Mouse (Mus musculus) frontal cortex, postnatal 25 days (tissue): ENCODE data around the gene Frem1.

Experiments
- DNase-seq, 2 experiments: peaks; one replicate each; pipeline ENCODE4 v3.0.0; 2022; ENCODE audit warnings: low spot score in 2 of 2

The Frem1 gene

GRCm38 (mm10) chr4:82872121-82872520 is 180.0 kb downstream of the Frem1 start:
- DNase-seq: no peak

DNA sequence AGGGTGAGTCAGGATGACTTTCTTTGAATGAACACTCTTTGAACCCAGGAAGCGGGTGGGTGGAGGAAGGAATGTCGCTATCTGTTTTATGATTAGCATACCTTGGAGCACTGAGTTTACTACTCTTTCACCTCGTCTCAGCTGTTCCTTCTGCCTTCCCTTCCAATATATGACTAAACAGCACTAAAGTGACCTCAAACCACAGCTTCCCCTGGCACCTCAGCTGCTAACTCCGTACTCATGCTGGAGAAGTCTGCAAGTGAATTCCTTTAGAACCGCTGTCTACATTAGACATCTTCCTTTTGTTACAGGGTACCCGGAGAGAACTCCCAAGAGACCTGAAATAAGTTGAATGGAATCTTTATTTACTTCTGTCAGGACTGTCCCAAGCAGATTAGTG is 181.2 kb downstream of the Frem1 start:
- DNase-seq: no peak

DNA sequence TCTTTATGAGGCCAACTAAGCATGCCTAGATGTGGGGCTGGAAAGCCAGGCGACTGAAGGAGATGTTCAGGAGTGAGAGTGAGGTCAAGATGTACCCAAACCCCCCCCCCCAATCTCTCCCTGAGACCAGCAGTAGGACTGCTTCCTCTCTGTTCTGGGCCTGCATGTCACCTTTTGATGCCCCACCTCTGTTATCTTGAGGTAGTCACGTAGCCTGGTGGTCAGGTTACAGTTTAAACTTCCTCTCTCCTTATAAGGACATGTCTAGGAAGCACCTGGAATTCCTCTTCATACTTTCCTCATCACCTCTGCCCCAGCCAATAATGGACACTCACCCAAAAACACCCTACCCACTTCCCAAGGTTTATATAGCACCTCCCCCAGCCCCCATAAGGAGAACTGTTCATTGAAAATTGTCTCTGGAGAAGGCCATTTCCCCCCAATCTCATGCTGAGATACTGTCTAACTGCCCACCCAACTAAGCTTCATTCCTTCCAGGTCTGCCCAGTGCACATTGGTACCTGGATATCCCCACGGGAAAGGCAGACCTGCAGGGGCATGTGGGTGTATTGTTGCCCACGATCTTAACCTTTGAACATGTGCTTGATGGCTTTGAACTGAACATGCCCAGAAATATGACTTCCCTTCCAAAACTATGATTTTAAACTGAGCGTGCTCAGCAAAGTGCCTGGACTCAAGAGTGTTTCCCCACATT is 184.3 kb downstream of the Frem1 start:
- DNase-seq: no peak

GRCm38 (mm10) chr4:82867111-82867510 is 185.0 kb downstream of the Frem1 start:
- no peak for DNase-seq

GRCm38 (mm10) chr4:82864974-82865699 is 187.0 kb downstream of the Frem1 start:
- DNase-seq: no peak

GRCm38 (mm10) chr4:82863316-82863715 is 188.8 kb downstream of the Frem1 start:
- DNase-seq: no peak

DNA sequence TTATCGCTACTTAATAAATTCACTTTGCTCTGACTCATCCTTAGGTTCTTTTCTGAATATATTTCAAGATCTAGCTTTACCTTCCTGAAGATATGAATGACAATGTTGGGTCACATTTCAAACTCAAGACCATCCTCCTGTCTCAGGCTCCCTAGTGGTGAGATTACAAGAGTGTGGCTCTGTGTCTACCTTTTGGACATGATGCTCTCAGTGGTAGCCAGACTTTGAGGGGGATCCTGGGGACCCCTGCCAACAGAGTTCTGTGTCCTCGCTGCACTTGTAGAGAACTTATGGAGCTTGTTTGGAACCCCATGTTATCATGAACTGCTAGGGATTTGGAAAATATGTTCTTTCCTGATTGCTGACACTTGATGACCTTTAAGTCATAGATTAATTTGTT is 190.7 kb downstream of the Frem1 start:
- no peak for DNase-seq

DNA sequence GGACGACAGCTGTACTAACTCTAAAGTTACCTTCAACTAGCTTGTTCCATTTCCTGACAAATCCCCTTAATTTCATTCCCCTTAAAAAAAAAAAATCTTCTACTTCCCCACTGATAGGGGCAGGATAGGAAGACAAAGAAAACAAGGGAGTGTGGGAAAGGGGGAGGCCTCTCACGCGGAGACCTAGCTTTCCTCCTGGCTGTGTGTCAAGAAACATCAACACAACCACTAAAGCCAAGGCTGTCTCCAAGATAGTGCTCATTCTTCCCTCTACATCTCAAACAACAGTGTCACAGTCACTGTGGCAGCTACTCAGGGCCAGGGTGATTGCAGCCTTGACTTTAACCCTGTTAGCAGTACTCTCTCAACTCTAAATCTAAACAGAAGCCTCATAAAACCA is 191.6 kb downstream of the Frem1 start:
- no peak for DNase-seq

GRCm38 (mm10) chr4:82859131-82860125 is 192.7 kb downstream of the Frem1 start, which contains the start of gene Zdhhc21:
TSS of gene Zdhhc21 (minus strand) at chr4:82859958.
- DNase-seq: peak; percentile 67 to 74

DNA sequence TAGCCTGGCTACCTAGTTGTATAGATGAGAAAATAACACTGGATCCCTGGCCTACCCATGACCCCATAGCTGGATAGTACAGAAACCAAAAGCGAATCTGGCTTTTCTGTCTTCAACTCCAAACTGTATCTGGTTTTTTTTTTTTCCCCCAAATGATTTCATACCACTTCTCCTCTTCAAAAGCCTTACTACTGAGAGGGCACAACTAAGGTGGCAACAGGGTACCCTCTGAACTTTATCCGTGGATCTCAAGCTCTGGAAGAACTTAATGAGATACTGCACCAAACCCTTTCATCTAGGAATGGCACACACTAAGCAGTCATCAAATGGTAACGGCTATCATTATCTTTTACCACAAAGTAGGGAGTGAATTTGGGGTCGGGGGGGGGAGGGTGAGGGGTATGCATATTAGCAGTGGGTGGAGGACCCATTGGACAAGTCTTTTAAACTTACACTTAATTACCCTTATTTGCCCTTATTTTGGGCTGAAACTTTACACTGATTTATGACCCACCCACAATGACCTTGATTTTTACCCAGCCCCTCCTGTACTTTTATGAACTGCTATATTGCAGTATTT is 193.6 kb downstream of the Frem1 start:
- no peak for DNase-seq

DNA sequence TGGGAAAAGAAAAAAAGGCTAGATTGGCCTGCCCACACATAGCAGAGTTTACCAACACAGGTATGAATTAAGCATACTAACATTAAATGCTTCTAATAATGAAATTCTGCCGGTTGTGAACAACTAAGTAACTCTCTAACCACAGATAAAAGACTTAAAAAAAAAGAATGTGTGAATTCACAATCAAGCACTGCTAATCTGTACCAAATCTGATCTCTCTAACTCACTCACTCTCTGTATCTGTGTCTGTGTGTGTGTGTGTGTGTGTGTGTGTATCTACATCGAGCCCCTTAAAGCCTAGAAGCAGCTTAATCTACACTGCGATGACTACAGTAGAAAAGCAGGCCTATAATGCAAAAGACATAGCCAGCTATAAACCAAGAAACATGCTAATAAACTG is 195.2 kb downstream of the Frem1 start:
- DNase-seq: no peak

DNA sequence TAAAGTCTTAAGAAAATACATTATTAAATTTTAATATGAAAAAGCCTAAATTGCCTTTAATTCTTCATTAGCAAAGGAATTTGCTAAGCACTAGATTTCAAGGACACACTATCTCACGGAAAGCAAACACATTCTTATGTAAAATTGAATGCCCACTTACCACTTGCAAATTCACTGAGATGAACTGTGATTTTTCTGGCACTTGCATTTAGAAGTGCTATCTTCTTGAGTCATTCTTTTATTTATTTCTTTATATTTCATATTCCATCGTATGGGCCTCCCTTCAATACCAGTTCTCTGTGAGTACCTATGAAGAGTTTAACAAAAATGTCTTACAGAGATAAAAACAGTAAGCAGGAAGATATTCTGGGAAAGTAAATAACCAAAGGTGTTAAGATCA is 198.3 kb downstream of the Frem1 start:
- DNase-seq: no peak

DNA sequence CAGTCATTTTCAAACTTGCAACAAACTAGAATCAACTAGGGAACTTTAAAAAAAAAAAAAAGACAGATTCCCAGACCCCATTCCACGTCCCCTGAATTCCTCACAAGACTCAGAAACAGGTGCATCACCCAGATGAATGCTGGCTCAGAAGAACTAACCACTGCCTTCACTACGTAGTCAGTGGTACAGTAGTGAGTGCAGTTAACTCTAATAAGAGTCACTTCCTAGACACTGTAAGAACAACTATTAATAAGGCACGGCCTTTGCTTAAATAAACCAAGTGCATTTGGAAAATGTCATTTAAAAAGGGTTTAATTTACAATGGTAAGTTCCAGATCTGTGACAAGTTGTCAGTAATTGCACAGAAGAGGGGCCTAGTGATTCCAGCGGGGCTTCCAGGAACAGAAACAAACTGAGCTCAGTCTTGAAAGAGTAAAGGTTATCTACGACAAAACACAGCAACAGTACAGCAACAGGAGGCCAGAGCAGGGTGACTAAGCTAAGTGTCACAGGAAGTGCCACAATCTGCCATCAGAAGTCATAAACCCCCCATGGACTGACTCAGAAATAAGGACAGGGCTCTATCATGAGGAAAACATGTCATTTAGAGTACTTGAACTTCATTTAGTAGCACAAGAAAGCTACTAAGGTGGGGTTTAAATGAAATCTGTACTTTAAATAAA is 203.4 kb downstream of the Frem1 start:
- no peak for DNase-seq
